Comparison of ENCODE assay signal across 18 mouse cellular contexts in genomic region chr1:102733991-102734390, GRCm38 (mm10).
DNase-seq lines count a peak whose midpoint lies in the region; ATAC-seq and TF ChIP-seq lines count a peak whose summit lies in the region.
"Had no signal": no experiment of that assay in that cellular context is flagged by ENCODE, and none has a peak within 500 bp of the region (broad histone marks: within the 10 kb centered on the region; RNA-seq: fewer than 3 reads in every experiment).

No protein-coding gene starts in this region.

- H3K27ac ChIP-seq in liver, adult 2 months (replicated peaks; ENCODE audit: insufficient read depth, low read depth, low read length) = no peak overlapping the region
- no peak overlapping the region for H3K27ac ChIP-seq in liver, embryonic 12.5 days

- H3K4me1 ChIP-seq in liver, adult 2 months (ENCODE audit: control insufficient read depth, insufficient read depth, low read length) = peaks cover 1% of the 10 kb centered on the region; the same call in 1 of the 2 replicates
- no peaks in the 10 kb centered on the region for H3K4me1 ChIP-seq in liver, embryonic 12.5 days

- no peak for TF ChIP-seq POLR2A in liver, adult 2 months (IDR thresholded peaks at IDR 0.05; ENCODE audit: extremely low read depth, insufficient read depth, low read length)

- no peak overlapping the region for H3K4me2 ChIP-seq in liver, embryonic 12.5 days

- no peaks in the 10 kb centered on the region for H3K27me3 ChIP-seq in liver, adult 2 months (ENCODE audit: control insufficient read depth, insufficient read depth, low read length)
- H3K27me3 ChIP-seq in liver, embryonic 12.5 days (replicated peaks) = no peaks in the 10 kb centered on the region
- H3K27me3 ChIP-seq: CH12.LX, Patski had no signal

- no peak overlapping the region for H3K4me3 ChIP-seq in liver, adult 2 months (ENCODE audit: insufficient read depth, low read depth, low read length)
- H3K4me3 ChIP-seq in liver, embryonic 12.5 days = no peak overlapping the region

- H3K36me3 ChIP-seq in liver, adult 2 months (ENCODE audit: control insufficient read depth, insufficient read depth, low read length) = no peaks in the 10 kb centered on the region
- H3K36me3 ChIP-seq in liver, embryonic 12.5 days = no peaks in the 10 kb centered on the region
- H3K36me3 ChIP-seq: G1E had no signal

- no peaks in the 10 kb centered on the region for H3K79me2 ChIP-seq in liver, adult 2 months (ENCODE audit: control insufficient read depth, insufficient read depth, low read length)

- WGBS in liver, adult 2 months = 30% methylated on average over 1 of the region's 1 CpGs
- 84% methylated on average over 1 of the region's 1 CpGs for WGBS in liver, embryonic 12.5 days (ENCODE audit: insufficient replicate concordance)

- DNase-seq in liver, adult 2 months (ENCODE audit: extremely low read depth, low read depth, low spot score) = peak; percentile 95
- DNase-seq: adrenal gland, adult 2 months; adrenal gland, adult 8-10 months; adrenal gland, postnatal 10 days; adrenal gland, postnatal 14 days; adrenal gland, postnatal 25 days; adrenal gland, postnatal 36 days; B cell, adult 2 months; cerebellum, adult 11 months; cerebellum, adult 11-12 months; cerebellum, adult 18-20 months; cerebellum, adult 2 months had no signal

- no peaks in the 10 kb centered on the region for H3K9me3 ChIP-seq in liver, embryonic 12.5 days (replicated peaks)
- H3K9me3 ChIP-seq: G1E had no signal

- no peak for ATAC-seq in liver, embryonic 12.5 days
- ATAC-seq: activated CD4-positive, CD25-positive, alpha-beta regulatory T cell, adult 4 months; CD4-positive, CD25-positive, alpha-beta regulatory T cell, adult 4 months; Patski had no signal

- H3K9ac ChIP-seq in liver, adult 2 months (ENCODE audit: low read depth, low read length) = no peak overlapping the region
- H3K9ac ChIP-seq in liver, embryonic 12.5 days = no peak overlapping the region

- no peak for TF ChIP-seq CTCF in liver, adult 2 months (IDR thresholded peaks at IDR 0.05; ENCODE audit: low read depth, low read length)
